Mouse (Mus musculus) frontal cortex, postnatal 36 days (tissue): ENCODE data around the gene Tuba1b.

ENCODE experiments used
- DNase-seq, 2 experiments: peaks; one replicate each; pipeline ENCODE4 v3.0.0; 2022; ENCODE audit warnings: low spot score in 2 of 2

The Tuba1b gene

GRCm38 (mm10) chr15:98891907-98892606 lies 42.3 kb downstream of the Tuba1b start:
- peak in 1 of 2 experiments; percentile 75 for DNase-seq

DNA sequence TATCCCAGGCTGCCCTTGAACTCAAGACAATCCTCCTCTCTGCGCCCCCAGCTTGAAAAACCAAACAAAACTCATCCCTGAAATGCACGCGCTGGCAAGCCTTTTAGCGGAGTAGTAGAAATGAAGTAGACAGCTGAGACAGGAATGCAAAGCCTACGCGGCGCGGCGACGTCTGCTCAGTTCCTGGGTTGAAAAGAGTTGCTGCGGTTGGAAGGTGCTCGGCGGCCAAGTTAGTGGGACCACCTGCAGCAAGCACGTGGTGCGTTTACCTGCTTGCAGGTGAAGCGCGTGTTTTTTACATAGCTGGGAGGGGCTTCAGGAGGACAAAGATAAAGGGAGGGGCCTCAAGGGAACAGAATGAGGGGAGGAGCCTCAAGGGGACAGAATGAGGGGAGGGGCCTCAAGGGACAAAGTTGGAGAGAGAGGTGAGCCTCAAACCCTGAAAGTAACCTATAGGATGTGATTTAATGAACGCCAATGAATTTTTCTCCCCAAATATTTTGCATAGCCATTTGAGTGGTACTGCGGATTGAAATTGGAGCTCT lies 43.1 kb downstream of the Tuba1b start:
- no peak for DNase-seq

GRCm38 (mm10) chr15:98887526-98887925 lies 46.8 kb downstream of the Tuba1b start:
- DNase-seq, result no peak

- DNase-seq, result no peak
Observed at GRCm38 (mm10) chr15:98886667-98887387, 47.5 kb downstream of the Tuba1b start.

DNA sequence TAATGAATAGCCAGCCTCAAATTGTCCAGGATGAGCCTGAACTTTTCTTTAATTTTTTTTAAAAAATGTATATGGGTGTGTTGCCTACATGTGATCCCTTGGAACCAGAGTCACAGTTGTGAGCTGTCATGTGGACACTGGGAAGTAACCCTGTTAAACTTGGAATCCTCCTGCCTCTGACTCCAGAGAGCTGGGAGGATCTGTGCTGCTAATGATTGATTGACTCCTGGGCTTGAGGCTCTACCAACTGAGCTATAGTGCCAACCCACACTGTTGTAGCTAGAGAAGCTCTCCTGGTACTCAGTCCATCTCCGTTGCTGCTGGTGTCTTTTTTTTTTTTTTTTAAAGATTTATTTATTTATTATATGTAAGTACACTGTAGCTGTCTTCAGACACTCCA lies 50.3 kb downstream of the Tuba1b start:
- DNase-seq, result no peak

DNA sequence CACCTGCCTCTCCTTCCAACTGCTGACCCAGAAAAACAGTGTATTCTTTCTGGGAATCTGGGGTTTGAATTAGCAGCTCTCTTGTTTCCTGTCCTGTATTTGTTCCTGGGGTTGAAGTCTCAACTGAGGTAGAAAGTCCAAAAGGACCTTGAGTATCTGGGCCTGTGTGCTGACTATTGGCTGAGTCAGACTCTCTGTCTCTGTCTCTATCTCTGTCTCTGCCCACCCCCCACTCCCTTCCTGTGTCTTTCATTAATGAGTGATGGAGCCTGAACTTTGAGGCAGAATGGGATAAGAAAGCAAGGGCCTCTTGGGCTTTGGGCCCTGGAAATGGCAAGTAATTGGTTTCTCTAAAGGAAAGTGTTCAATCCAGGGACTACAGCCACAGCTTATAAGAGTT lies 50.7 kb downstream of the Tuba1b start:
- no peak for DNase-seq

DNA sequence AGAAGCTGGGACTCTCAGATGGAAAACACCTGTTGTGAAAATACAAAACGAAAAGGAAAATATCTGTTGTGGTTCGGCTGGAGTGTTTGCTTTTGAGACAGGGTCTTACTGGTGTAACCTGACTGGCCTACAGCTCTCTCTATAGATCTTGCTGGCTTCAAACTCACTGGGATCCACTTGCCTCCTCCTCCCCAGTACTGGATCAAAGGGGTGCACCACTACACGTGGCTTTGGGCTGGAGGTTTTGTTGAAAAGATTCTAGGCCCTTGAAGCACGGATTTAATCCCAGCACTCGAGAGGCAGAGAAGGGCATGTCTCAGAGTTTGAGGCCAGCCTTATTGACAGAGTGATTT lies 52.7 kb downstream of the Tuba1b start:
- no peak for DNase-seq
